Mouse (Mus musculus): ENCODE data around the gene Pramef25.
"Not testable (repeated sequence)": the region's sequence is repeated elsewhere in the genome, so short reads cannot be mapped to it uniquely, and the experiment has no call there.

DNA sequence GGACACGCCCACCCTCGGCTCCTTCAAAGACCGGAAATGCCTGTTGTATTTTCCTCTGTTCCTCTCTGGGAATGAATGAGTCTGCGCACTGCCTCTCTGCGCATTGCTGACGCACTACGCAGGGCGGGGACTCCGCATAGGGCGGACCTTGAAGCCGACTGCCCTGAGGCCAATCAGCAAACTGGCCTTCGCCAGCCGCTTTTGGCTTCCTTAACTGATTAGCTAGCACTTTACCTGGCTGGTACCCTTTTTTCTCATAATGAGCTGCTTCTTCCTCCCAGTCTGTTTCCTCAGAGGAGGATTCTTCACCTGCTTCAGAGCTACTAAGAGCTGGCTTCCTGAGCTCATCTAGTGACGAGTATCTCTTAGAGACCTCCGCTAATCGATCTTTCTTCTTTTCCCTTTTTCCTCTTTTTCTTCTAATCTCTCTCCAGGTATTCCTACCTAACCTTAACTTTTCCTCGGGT lies 36.7 kb upstream of the Pramef25 start:
- TF ChIP-seq CTCF (conservative IDR thresholded peaks at IDR 0.05 in 1 of 2, IDR thresholded peaks at IDR 0.05 in 1 of 2; ENCODE audit: low read depth in 2 of 2, low read length in 2 of 2); POLR2A (IDR thresholded peaks at IDR 0.05; ENCODE audit: low read depth, low read length); MXI1 (IDR thresholded peaks at IDR 0.05; ENCODE audit: low read depth, low read length); HCFC1 (IDR thresholded peaks at IDR 0.05; ENCODE audit: low read depth, low read length); KAT2A (IDR thresholded peaks at IDR 0.05; ENCODE audit: insufficient replicate concordance, low read length); POLR2AphosphoS2 (IDR thresholded peaks at IDR 0.05; ENCODE audit: low read depth, low read length); EP300 (IDR thresholded peaks at IDR 0.05; ENCODE audit: low read length); SIN3A (IDR thresholded peaks at IDR 0.05; ENCODE audit: low read length); ZNF384 (IDR thresholded peaks at IDR 0.05; ENCODE audit: low read depth, low read length); IRF4 (IDR thresholded peaks at IDR 0.05; ENCODE audit: low read depth, low read length); CHD1 (IDR thresholded peaks at IDR 0.05; ENCODE audit: low read depth, low read length): not testable (repeated sequence)

Measured in CH12.LX (cell line).